Mouse (Mus musculus) urinary bladder, adult 18-20 months (tissue): ENCODE data around the gene Cdc27.
"Not testable (repeated sequence)": the region's sequence is repeated elsewhere in the genome, so short reads cannot be mapped to it uniquely, and the experiment has no call there.

Experiments
- DNase-seq, 2 experiments: peaks; one replicate each; pipeline ENCODE4 v3.0.0; 2022; ENCODE audit warnings: low spot score in 2 of 2, mixed read lengths in 2 of 2

Gene Cdc27

GRCm38 (mm10) chr11:104571373-104571772, 21.0 kb upstream of the Cdc27 start:
- DNase-seq = peak in 1 of 2 experiments; percentile 12

GRCm38 (mm10) chr11:104570515-104570914, 20.1 kb upstream of the Cdc27 start:
- DNase-seq = not testable (repeated sequence)

- no peak for DNase-seq
Measured at GRCm38 (mm10) chr11:104568326-104568725, 17.9 kb upstream of the Cdc27 start.

GRCm38 (mm10) chr11:104567736-104568135, 17.3 kb upstream of the Cdc27 start:
- DNase-seq = no peak

GRCm38 (mm10) chr11:104566796-104567195, 16.4 kb upstream of the Cdc27 start:
- no peak for DNase-seq

GRCm38 (mm10) chr11:104566097-104566496, 15.7 kb upstream of the Cdc27 start:
- DNase-seq = no peak

- no peak for DNase-seq
Measured at GRCm38 (mm10) chr11:104565172-104565571, 14.8 kb upstream of the Cdc27 start.

GRCm38 (mm10) chr11:104563496-104563895, 13.1 kb upstream of the Cdc27 start:
- DNase-seq = no peak

- DNase-seq = no peak
Measured at GRCm38 (mm10) chr11:104560971-104561370, 10.6 kb upstream of the Cdc27 start.

GRCm38 (mm10) chr11:104558651-104559403, 8.4 kb upstream of the Cdc27 start:
- DNase-seq = no peak

GRCm38 (mm10) chr11:104558065-104558464, 7.6 kb upstream of the Cdc27 start:
- no peak for DNase-seq

- DNase-seq = peak in 1 of 2 experiments; percentile 60
Measured at GRCm38 (mm10) chr11:104549438-104550405, 698 bp downstream of the Cdc27 start.

GRCm38 (mm10) chr11:104547502-104547901, 2.9 kb downstream of the Cdc27 start:
- no peak for DNase-seq

- DNase-seq = no peak
Measured at GRCm38 (mm10) chr11:104544507-104544906, 5.9 kb downstream of the Cdc27 start.

GRCm38 (mm10) chr11:104543337-104543736, 7.1 kb downstream of the Cdc27 start:
- not testable (repeated sequence) for DNase-seq

- no peak for DNase-seq
Measured at GRCm38 (mm10) chr11:104539811-104540210, 10.6 kb downstream of the Cdc27 start.

GRCm38 (mm10) chr11:104537945-104538555, 12.4 kb downstream of the Cdc27 start:
- no peak for DNase-seq

GRCm38 (mm10) chr11:104536843-104537242, 13.6 kb downstream of the Cdc27 start:
- DNase-seq = no peak

GRCm38 (mm10) chr11:104525935-104526334, 24.5 kb downstream of the Cdc27 start:
- DNase-seq = no peak

GRCm38 (mm10) chr11:104512436-104512835, 38.0 kb downstream of the Cdc27 start:
- DNase-seq = no peak

GRCm38 (mm10) chr11:104510606-104511005, 39.8 kb downstream of the Cdc27 start:
- no peak for DNase-seq

GRCm38 (mm10) chr11:104508455-104508854, 42.0 kb downstream of the Cdc27 start:
- DNase-seq = no peak
